Mouse (Mus musculus): ENCODE data around the gene Prr13.

DNA sequence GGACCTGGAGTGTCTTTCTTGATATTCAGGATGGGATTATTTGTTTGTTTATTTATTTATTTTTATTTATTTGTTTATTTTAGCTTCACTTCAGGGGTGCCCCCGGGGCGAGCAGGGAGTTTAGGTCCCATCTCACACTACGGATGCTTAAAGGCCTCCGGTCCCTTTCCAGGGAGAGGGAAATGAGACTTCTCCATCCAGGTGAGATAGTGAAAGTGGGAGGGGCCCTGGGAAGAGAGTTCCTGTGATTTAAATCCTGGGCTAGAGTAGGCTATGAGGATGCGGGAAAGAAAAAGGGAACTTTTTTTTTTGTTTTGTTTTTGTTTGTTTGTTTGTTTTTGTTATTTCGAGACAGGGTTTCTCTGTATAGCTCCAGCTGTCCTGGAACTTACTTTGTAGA, 553 bp downstream of the Prr13 start:
- TF ChIP-seq GATA1 (IDR thresholded peaks at IDR 0.05; ENCODE audit: borderline replicate concordance, low read length), result no peak
- no peak for TF ChIP-seq FLI1 (IDR thresholded peaks at IDR 0.05; ENCODE audit: low read length)
